Mouse (Mus musculus): ENCODE measurements around the gene Slc35g2. TPM values are rescaled to one million over a fixed set of nuclear protein-coding genes. Genes with fewer than 3 reads are reported as not detected.

The Slc35g2 gene
- polyA plus RNA-seq, 1 experiment: not detected

GRCm38 (mm10) chr9:100580196-100580740, 9.4 kb upstream of the Slc35g2 start:
- Histone ChIP-seq H3K4me3 (ENCODE audit: insufficient read depth, low read depth, low read length) (no peak overlapping the region), H3K4me1 (ENCODE audit: control insufficient read depth, insufficient read depth, insufficient read length, low read length) (no peaks in the 10 kb centered on the region), H3K27ac (replicated peaks; ENCODE audit: low read depth, low read length) (no peak overlapping the region)

DNA sequence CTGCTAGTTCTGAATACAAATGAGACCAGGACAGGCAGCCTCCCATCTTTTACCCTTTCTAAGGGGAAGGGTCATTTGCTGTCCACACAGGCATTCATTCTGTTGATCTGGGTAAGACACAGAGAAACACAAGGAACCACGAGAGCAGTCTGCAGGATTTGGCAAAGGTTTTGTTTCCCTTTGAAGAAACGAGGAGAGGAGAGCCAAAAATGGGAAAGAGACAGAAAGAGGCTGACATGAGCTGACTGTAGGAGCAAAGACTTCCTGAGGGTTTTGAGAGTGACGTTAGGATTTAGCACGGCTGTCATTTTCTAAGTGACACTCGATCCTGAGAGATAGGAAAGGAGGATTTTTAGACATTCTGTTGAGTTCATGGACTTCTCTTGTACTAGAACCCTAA, 3.1 kb upstream of the Slc35g2 start:
- Histone ChIP-seq H3K4me1 (ENCODE audit: control insufficient read depth, insufficient read depth, insufficient read length, low read length) (no peaks in the 10 kb centered on the region), H3K27ac (replicated peaks; ENCODE audit: low read depth, low read length) (no peak overlapping the region), H3K4me3 (ENCODE audit: insufficient read depth, low read depth, low read length) (no peak overlapping the region)

- H3K4me3 ChIP-seq (ENCODE audit: insufficient read depth, low read depth, low read length): no peak overlapping the region
- no peak overlapping the region for H3K27ac ChIP-seq (replicated peaks; ENCODE audit: low read depth, low read length)
- H3K4me1 ChIP-seq (ENCODE audit: control insufficient read depth, insufficient read depth, insufficient read length, low read length): no peaks in the 10 kb centered on the region
These were observed 2.4 kb upstream of the Slc35g2 start for GRCm38 (mm10) chr9:100573300-100573699.

DNA sequence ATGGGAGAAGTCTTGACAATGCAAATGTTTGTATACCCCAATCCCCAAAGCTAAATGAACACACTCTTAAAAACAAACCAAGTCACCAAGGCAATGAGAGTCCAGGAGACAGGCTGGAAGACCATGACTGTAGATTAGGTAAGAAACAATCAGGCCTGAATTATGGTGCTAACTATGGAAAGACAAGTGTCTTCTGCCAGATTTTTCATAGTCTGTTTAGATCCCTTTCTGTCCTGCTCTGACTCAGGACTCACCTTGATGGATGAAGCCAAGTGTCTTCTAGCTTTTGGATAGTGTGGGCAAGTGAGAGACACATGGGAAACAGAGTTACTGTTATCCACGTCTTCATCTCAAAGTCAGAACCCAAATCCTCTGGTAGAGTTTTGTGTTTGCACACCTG, 621 bp upstream of the Slc35g2 start:
- no peaks in the 10 kb centered on the region for H3K4me1 ChIP-seq (ENCODE audit: control insufficient read depth, insufficient read depth, insufficient read length, low read length)
- H3K4me3 ChIP-seq (ENCODE audit: insufficient read depth, low read depth, low read length): no peak overlapping the region
- H3K27ac ChIP-seq (replicated peaks; ENCODE audit: low read depth, low read length): no peak overlapping the region

DNA sequence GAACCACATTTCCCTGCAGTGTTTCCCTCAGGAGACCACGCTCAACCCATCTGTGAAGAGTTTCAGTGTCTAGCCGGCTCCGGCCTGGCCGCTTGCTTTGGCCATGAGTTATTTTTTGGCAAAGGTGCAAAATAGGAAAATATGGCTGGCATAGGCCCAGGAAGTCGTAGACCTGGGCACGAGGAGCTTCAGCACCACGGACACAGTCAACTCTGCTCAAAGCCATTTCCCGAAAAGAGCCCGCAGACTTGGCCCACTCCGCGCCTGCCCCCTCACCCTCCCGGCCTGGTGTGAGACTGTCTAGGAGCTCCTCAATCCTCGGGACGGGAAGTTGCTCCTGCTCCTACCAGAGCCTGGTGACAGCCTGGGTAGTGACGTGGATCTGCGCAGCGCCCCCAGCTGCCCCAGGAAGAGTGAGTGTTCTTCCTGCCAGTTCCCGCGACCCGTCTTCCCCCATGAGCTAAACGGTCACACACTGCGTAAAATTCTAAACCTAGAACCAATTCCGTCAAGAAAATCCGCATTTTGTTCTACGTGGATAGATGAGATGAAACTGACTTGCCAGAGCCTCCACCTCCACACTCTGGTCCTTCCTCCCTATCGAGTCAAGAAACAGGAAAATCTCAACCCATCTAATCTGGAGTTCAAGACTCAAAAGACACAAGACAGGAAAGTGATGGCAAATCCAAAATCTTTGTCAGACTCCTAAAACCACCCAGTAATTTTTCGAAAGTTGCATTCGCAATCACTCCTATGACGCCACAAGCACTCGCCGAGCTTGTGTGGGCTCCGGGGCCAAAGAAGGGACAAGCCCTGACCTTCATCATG, 878 bp downstream of the Slc35g2 start:
- peak overlapping the region; percentile 66 for H3K4me3 ChIP-seq (ENCODE audit: insufficient read depth, low read depth, low read length)
- H3K4me1 ChIP-seq (ENCODE audit: control insufficient read depth, insufficient read depth, insufficient read length, low read length): no peaks in the 10 kb centered on the region
- no peak overlapping the region; the same call in 1 of the 2 replicates for H3K27ac ChIP-seq (replicated peaks; ENCODE audit: low read depth, low read length)

GRCm38 (mm10) chr9:100560251-100560890, 10.5 kb downstream of the Slc35g2 start:
- no peak overlapping the region for H3K4me3 ChIP-seq (ENCODE audit: insufficient read depth, low read depth, low read length)
- no peak overlapping the region for H3K27ac ChIP-seq (replicated peaks; ENCODE audit: low read depth, low read length)
- no peaks in the 10 kb centered on the region for H3K4me1 ChIP-seq (ENCODE audit: control insufficient read depth, insufficient read depth, insufficient read length, low read length)

GRCm38 (mm10) chr9:100558991-100559390, 11.9 kb downstream of the Slc35g2 start:
- H3K4me1 ChIP-seq (ENCODE audit: control insufficient read depth, insufficient read depth, insufficient read length, low read length): no peaks in the 10 kb centered on the region
- H3K4me3 ChIP-seq (ENCODE audit: insufficient read depth, low read depth, low read length): no peak overlapping the region
- H3K27ac ChIP-seq (replicated peaks; ENCODE audit: low read depth, low read length): no peak overlapping the region

DNA sequence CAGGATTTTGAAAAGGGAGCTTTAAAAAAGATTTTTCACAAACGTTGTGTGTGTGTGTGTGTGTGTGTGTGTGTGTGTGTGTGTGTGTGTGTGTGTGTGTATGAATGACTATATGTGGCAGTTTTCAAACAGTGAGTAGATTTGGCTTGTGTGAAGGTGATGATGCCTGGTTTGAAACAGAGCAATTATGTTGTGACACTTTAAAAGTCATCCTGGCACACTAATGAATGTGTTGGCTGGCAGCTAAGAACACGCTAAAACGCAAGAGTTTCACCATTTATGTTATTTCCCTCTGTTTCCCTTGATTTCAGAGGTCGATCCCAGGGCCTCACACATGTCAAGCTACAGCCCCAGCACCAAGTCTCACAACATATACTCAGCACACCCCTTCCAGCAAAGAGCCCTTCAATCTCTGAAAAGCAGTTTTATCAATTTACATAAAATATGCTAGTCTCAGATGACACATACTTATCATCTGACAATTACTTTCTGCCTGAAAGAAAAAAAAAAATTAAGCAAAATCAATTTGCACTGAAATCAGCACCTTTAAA, 12.8 kb downstream of the Slc35g2 start:
- Histone ChIP-seq H3K4me1 (ENCODE audit: control insufficient read depth, insufficient read depth, insufficient read length, low read length) (no peaks in the 10 kb centered on the region), H3K27ac (replicated peaks; ENCODE audit: low read depth, low read length) (no peak overlapping the region), H3K4me3 (ENCODE audit: insufficient read depth, low read depth, low read length) (no peak overlapping the region)

GRCm38 (mm10) chr9:100555686-100556085, 15.2 kb downstream of the Slc35g2 start:
- Histone ChIP-seq H3K4me3 (ENCODE audit: insufficient read depth, low read depth, low read length) (no peak overlapping the region), H3K27ac (replicated peaks; ENCODE audit: low read depth, low read length) (no peak overlapping the region), H3K4me1 (ENCODE audit: control insufficient read depth, insufficient read depth, insufficient read length, low read length) (no peaks in the 10 kb centered on the region)

- Histone ChIP-seq H3K4me1 (ENCODE audit: control insufficient read depth, insufficient read depth, insufficient read length, low read length) (peaks cover 2% of the 10 kb centered on the region), H3K4me3 (ENCODE audit: insufficient read depth, low read depth, low read length) (no peak overlapping the region), H3K27ac (replicated peaks; ENCODE audit: low read depth, low read length) (no peak overlapping the region)
These were observed 22.6 kb downstream of the Slc35g2 start for GRCm38 (mm10) chr9:100548313-100548712.

GRCm38 (mm10) chr9:100546594-100546910, 24.3 kb downstream of the Slc35g2 start:
- Histone ChIP-seq H3K27ac (replicated peaks; ENCODE audit: low read depth, low read length) (peak overlapping the region; percentile 77), H3K4me1 (ENCODE audit: control insufficient read depth, insufficient read depth, insufficient read length, low read length) (peaks cover 4% of the 10 kb centered on the region), H3K4me3 (ENCODE audit: insufficient read depth, low read depth, low read length) (peak overlapping the region; percentile 87)

DNA sequence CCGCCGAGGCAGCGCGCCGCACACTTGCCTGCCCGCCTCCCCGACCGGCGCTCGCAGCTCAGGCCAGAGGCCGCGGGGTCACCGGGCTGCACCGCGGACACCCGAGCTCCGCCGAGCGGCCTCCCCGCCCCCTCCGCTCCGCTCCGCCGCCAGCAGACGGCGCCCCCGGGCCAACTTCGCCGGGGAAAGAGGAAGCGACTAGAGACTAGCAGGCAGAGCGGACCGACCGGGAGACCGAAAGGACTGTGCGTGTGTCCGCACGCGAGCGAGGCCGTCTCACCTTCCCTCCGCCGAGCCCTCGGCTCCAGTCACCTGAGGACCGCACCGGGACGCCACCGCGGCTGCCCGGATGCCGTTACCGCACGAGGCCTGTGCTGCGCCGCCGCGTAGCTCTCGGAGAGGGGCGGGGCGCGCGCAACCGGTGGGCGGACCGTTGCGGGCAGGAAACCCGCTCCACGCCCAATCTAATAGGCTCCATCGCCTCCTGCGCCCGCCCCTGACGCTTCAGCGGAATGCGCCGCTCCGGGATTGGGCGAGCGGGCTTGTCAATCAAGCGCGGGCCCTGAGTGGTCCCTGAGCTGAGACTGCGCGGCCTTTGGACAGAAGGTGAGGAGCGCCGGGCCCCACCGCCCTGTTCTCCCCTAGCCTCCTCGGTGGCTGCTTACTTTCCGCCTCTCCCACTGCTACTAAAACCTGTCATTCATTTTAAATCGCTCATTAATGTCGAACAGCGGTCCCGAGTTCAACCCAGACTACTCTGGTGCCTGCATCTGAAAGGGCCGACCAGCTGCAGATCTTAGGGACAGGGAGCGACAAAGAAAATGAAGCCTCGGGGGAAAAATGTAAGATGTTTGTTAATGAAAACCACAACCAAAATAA, 24.9 kb downstream of the Slc35g2 start, which contains the start of gene Nck1:
TSS of gene Nck1 (minus strand) at position 420 of the 879 bp plus-strand sequence.
- Histone ChIP-seq H3K4me1 (ENCODE audit: control insufficient read depth, insufficient read depth, insufficient read length, low read length) (peaks cover 4% of the 10 kb centered on the region), H3K27ac (replicated peaks; ENCODE audit: low read depth, low read length) (peak within 1 kb of the TSS; percentile 99), H3K4me3 (ENCODE audit: insufficient read depth, low read depth, low read length) (peak within 1 kb of the TSS; percentile 95)

- peak overlapping the region; percentile 95 for H3K4me3 ChIP-seq (ENCODE audit: insufficient read depth, low read depth, low read length)
- H3K27ac ChIP-seq (replicated peaks; ENCODE audit: low read depth, low read length): peak overlapping the region; percentile 99
- H3K4me1 ChIP-seq (ENCODE audit: control insufficient read depth, insufficient read depth, insufficient read length, low read length): peaks cover 4% of the 10 kb centered on the region
These were observed 25.8 kb downstream of the Slc35g2 start for GRCm38 (mm10) chr9:100544948-100545714.

DNA sequence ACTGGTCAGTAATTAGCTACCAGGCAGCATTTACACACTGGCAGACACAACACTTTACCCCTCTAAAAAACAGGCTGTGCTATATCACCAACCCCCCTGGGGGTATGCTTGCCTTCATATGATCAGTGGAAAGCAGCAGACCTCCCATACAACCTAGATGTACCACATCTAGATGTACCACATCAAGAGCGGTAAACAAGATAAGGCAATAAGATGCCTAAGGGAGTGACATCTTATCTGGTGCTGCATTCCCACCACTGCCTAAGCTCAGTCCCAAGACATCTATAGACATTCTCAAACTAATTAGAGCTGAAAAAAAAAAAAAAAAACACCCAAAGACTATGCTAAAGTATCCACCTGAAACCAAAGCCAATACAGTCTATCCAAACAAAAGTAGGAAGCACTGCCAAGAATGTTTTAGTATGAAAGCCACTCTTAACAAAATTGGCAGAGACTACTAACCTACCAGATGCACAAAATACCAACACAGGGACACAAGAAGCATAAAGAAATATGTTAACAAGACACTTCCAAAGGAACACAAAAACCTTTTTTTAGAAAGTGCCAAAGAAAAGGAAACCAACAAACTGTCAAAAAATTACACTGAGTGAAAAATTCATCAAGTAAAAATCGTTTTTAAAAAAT, 35.1 kb downstream of the Slc35g2 start:
- Histone ChIP-seq H3K4me3 (ENCODE audit: insufficient read depth, low read depth, low read length) (no peak overlapping the region), H3K4me1 (ENCODE audit: control insufficient read depth, insufficient read depth, insufficient read length, low read length) (peaks cover 16% of the 10 kb centered on the region), H3K27ac (replicated peaks; ENCODE audit: low read depth, low read length) (no peak overlapping the region)

Measured in brown adipose tissue, adult 24 weeks (tissue).